Mouse (Mus musculus) fat pad, adult 2 months (tissue): ENCODE data around the gene Aldh6a1.

ENCODE experiments used
- DNase-seq: peaks from one replicate; pipeline ENCODE4 v3.0.0-alpha.2; 2011; ENCODE audit warnings: low read depth, low spot score; ENCODE audit errors: extremely low read depth

Aldh6a1 gene

GRCm38 (mm10) chr12:84450718-84451646 is at the start of gene Aldh6a1, which contains the start of gene Lin52:
TSS of gene Aldh6a1 (minus strand) at chr12:84451004.
TSS of gene Lin52 (plus strand) at chr12:84451422.
- peak; percentile 100 for DNase-seq

DNA sequence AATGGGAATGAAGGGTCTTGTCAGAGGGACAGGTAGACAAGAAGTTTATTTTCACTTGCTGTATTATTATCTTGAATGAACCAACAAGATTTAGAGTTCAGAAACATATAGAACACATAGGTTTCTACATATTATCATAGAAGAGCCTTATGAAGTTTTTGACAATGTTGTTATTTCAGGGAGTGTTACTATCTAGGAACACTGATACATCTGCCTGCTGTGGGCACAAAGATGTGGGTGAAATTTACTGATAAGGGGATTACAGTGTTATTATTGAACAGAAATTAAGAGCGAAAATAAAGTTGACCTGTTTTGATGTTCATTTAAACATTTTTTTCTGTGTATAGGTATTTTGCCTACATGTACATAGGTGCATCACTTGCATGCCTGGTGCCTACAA is 46.0 kb upstream of the Aldh6a1 start:
- DNase-seq = no peak

GRCm38 (mm10) chr12:84487324-84488056 is 36.7 kb upstream of the Aldh6a1 start:
- no peak for DNase-seq

DNA sequence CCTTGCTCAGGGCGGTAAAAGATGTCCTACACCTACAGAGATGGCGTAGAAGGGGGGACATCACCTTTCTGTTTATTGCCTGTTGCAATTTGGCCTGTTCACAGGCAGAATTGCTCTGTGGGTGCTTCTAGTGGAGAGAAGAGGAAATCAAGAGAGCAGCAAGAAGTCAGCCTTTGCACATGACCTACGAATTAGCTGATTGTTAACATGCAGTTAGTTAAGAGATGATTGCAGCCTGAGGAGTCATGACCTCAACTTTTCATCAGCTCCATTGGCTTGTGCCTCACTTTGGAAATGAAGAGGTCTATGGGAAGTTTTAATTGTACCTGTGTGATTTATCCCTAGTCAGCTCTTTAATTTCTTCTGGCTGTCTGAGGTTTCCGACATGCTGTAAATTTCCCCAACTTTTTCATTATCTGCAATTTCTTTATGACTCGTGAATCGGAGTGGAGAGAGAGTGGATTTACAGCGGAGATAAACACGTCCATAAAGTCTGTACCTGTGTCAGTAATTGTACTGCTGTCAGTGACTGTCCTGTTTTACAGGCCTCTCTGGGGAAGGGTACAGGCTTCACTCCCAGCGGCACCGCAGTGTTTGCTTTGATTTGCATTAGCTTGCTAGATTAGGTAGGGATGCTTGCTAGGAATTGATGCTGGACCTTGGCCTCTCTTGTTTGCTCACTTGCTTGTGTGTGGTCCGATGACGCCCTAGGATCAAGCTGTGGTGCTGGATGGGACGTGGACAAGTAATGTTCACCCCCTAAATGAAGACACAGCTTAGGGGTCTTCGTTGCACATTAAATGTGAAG is 32.2 kb upstream of the Aldh6a1 start:
- DNase-seq = no peak

DNA sequence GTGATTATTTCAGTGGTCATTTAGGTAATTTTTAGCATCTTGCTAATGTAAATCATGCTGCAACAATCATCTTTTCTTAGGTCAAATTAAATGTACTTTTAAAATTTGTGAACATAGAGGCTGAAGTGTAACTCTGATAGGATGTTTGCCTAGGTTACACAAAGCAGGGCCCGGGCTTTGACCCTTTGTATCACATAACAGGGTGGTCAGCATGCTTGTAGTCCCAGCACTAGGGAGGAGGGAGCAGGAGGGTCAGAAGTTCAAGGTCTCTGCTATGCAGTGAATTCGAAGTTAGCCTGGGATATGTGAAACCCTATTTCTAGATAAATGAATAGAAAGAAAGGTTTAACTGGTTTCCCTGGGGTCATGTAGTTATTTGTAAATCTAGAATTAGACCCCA is 30.4 kb upstream of the Aldh6a1 start:
- DNase-seq = no peak

- DNase-seq = no peak
Observed at GRCm38 (mm10) chr12:84478937-84479336, 28.1 kb upstream of the Aldh6a1 start.

- DNase-seq = no peak
Observed at GRCm38 (mm10) chr12:84468701-84469100, 17.9 kb upstream of the Aldh6a1 start.

GRCm38 (mm10) chr12:84462856-84463255 is 12.1 kb upstream of the Aldh6a1 start:
- DNase-seq = no peak

GRCm38 (mm10) chr12:84461416-84461815 is 10.6 kb upstream of the Aldh6a1 start:
- DNase-seq = no peak

- no peak for DNase-seq
Observed at GRCm38 (mm10) chr12:84459845-84460244, 9.0 kb upstream of the Aldh6a1 start.

DNA sequence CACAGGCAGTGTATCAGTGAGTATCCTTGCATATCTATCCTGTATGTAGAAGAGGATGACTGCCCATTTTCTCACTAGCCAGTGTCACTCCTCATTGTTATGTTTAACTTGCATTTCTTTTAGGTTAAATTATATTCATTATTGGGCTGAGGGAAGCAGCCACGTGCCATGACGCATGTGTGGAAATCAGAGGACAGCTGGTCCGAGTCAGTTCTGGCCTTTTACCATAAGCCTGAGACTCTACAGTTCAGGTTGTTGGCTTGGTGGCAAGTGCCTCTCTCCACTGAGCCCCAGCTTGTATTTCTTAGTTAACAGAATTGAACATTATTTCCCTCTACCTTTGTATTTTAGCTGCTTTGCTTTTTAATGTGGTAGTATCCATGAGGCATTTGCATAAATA is 6.1 kb upstream of the Aldh6a1 start:
- no peak for DNase-seq

DNA sequence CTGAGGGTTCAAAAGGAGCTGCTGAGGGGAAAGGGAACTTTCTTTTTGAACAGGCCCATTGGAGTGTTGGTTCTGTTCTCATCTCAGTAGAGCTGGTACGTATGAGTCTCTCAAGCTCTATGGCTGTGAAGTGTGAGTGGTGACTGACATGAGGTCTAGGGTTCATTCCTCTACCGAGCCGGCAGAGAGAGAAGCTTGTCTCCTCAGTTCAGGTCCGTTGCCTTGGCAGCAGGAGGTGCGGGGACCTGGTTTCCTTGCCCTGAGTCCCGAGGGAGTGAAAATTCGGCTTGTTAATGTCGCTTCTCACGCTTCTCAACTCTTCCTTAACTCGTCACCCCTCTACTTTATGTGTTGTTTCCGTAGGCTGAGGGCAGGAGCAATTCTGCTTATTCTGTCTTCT is 997 bp upstream of the Aldh6a1 start:
- DNase-seq = no peak

DNA sequence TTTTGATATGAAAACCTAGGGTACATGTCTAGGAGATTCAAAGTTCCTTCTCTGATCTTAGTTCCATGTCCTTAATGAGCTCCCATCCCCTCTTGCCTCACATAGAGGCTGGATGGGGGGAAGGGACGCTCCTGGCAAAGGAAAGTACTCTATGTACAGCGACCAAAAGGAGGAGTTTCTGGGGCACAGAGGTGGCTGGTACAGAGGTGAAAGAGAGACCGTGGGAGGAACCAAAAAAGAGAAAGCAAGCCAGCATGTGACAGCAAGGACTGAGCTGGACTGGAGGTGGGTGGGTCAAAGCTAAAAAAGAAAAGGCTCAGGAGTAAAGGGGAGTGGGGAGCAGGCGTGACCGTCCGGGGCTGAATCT is 470 bp downstream of the Aldh6a1 start:
- DNase-seq = no peak

GRCm38 (mm10) chr12:84449887-84450286 is 917 bp downstream of the Aldh6a1 start:
- DNase-seq = no peak

GRCm38 (mm10) chr12:84448181-84448580 is 2.6 kb downstream of the Aldh6a1 start:
- DNase-seq = no peak

DNA sequence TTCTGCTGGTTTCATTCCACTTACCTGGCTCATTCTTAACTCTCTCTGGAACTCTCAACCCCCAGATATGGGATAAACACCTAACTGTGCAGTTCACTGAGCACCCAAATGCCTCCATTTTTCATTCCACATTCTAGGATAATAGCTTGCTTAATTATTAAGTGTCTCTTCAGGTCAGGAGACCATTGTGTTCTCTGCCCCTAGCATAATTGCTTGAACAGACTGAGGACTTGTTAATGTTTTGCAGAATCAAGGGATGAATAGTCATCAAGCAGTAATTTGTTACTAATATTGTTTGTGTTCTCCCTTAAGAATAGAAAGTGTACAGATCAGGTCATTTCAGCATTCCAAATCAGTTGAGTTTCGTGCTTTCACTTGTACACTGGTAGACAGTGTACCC is 3.4 kb downstream of the Aldh6a1 start:
- no peak for DNase-seq

GRCm38 (mm10) chr12:84442526-84442925 is 8.3 kb downstream of the Aldh6a1 start:
- DNase-seq = no peak

DNA sequence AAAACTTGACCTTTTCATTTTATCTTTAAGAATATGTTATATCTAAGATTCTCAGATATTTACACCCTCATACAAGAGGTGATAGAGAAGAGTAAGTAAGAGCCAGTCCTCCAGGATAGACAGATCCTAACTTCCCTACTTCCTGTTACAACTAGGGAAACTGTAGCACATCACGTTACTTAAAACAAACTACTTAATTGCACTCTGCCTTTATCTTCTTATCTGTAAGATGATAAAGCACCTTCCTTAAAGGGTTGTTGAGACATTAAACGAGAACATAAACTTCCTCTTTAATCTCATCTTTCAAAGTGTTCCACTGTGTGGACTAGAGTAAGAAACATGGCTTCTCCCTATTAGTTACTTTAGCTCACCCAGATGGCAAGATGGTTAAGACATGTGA is 12.1 kb downstream of the Aldh6a1 start:
- no peak for DNase-seq

- no peak for DNase-seq
Observed at GRCm38 (mm10) chr12:84429825-84430224, 21.0 kb downstream of the Aldh6a1 start.

GRCm38 (mm10) chr12:84423990-84424389 is 26.8 kb downstream of the Aldh6a1 start:
- no peak for DNase-seq

GRCm38 (mm10) chr12:84417605-84417922 is 33.2 kb downstream of the Aldh6a1 start:
- DNase-seq = no peak
